Mouse (Mus musculus) embryonic facial prominence, embryonic 11.5 days (tissue): ENCODE results near the gene Foxn3. TPM values are rescaled to one million over a fixed set of nuclear protein-coding genes. Genes with fewer than 3 reads are reported as not detected.

Experiments used
- ATAC-seq: fragments of 200-750 bp; cut with Nextera tagmentation; replicated peaks from 2 replicates; pipeline ENCODE4 v1.8.0; 2017; ENCODE audit warnings: low read depth; ENCODE audit not compliant: insufficient number of reproducible peaks, low FRiP score, low TSS enrichment
- DNase-seq: peaks from one replicate; pipeline ENCODE4 v3.0.0-alpha.2; 2015; ENCODE audit warnings: low spot score
- H3K27ac ChIP-seq: fragments of 300-500 bp; sonication (generic); replicated peaks from 2 replicates; pipeline ENCODE4 v1.5.1; 2014; ENCODE audit warnings: mild to moderate bottlenecking, low read depth, low read length, control low read depth
- H3K27me3 ChIP-seq: fragments of 300-500 bp; sonication (generic); 2 replicates; pipeline ENCODE4 v1.6.1; 2014; ENCODE audit warnings: mild to moderate bottlenecking, low read length, moderate library complexity, mixed read lengths; ENCODE audit not compliant: control insufficient read depth, insufficient read depth
- H3K36me3 ChIP-seq: fragments of 300-500 bp; sonication (generic); replicated peaks from 2 replicates; pipeline ENCODE4 v1.6.1; 2014; ENCODE audit warnings: low read depth, mild to moderate bottlenecking, low read length, moderate library complexity, mixed read lengths; ENCODE audit not compliant: control insufficient read depth, insufficient read depth
- H3K4me1 ChIP-seq: fragments of 300-500 bp; sonication (generic); 2 replicates; pipeline ENCODE4 v1.6.1; 2014; ENCODE audit warnings: low read length, mixed read lengths; ENCODE audit not compliant: control insufficient read depth, insufficient read depth
- H3K4me2 ChIP-seq: fragments of 300-500 bp; sonication (generic); 2 replicates; pipeline ENCODE4 v1.6.1; 2014; ENCODE audit warnings: low read depth, mild to moderate bottlenecking, control low read depth, low read length, moderate library complexity
- H3K4me3 ChIP-seq: fragments of 300-500 bp; sonication (generic); 2 replicates; pipeline ENCODE4 v1.5.1; 2014; ENCODE audit warnings: low read depth, low read length, control low read depth
- H3K9ac ChIP-seq: fragments of 300-500 bp; sonication (generic); replicated peaks from 2 replicates; pipeline ENCODE4 v1.6.1; 2014; ENCODE audit warnings: mild to moderate bottlenecking, control low read depth, low read length
- H3K9me3 ChIP-seq: fragments of 300-500 bp; sonication (generic); replicated peaks from 2 replicates; pipeline ENCODE4 v1.6.1; 2016; ENCODE audit warnings: mild to moderate bottlenecking, low read length, inconsistent platforms, mixed read lengths; ENCODE audit not compliant: control insufficient read depth
- WGBS: fragments of 180-500 bp; shearing (Covaris S2); extraction: QIAGEN DNeasy Blood & Tissue Kit; methylation state at CpG from one replicate; pipeline ENCODE4 v1.1.7; 2014; 5-methylcytosine and 5-hydroxymethylcytosine counted together
- polyA plus RNA-seq: library from polyadenylated mRNA; unstranded; fragments of >200 nt; fragmentation: Nextera tagmentation; extraction: Ambion mirVana; gene quantifications from 2 replicates; pipeline ENCODE4 v1.2.1, GENCODE M21; 2014

Foxn3 gene
- polyA plus RNA-seq, 1 experiment from 2014 or later: 80.5 TPM

GRCm38 (mm10) chr12:99561333-99561766 is 2.0 kb downstream of the Foxn3 start:
- DNase-seq (peak; percentile 86), ATAC-seq (no peak)
- Histone ChIP-seq H3K4me1 (peaks cover 5% of the 10 kb centered on the region; the same call in 1 of the 2 replicates), H3K9ac (no peak overlapping the region), H3K27me3 (no peaks in the 10 kb centered on the region), H3K9me3 (no peaks in the 10 kb centered on the region), H3K27ac (no peak overlapping the region), H3K4me2 (peak overlapping the region; percentile 71), H3K36me3 (no peaks in the 10 kb centered on the region), H3K4me3 (peak overlapping the region; percentile 16)
- 19% methylated on average over 3 of the region's 3 CpGs for WGBS

GRCm38 (mm10) chr12:99560701-99561332 is 2.6 kb downstream of the Foxn3 start:
- Histone ChIP-seq H3K9me3 (no peaks in the 10 kb centered on the region), H3K9ac (no peak overlapping the region), H3K4me1 (peaks cover 5% of the 10 kb centered on the region; the same call in 1 of the 2 replicates), H3K4me2 (peak overlapping the region; percentile 5; the same call in 1 of the 2 replicates), H3K27ac (no peak overlapping the region), H3K36me3 (no peaks in the 10 kb centered on the region), H3K4me3 (peak overlapping the region; percentile 7), H3K27me3 (no peaks in the 10 kb centered on the region)
- 41% methylated on average over 11 of the region's 11 CpGs for WGBS
- DNase-seq: peak; percentile 30
- ATAC-seq: no peak

GRCm38 (mm10) chr12:99559483-99559882 is 3.9 kb downstream of the Foxn3 start:
- Histone ChIP-seq H3K9me3 (no peaks in the 10 kb centered on the region), H3K4me2 (no peak overlapping the region), H3K4me3 (no peak overlapping the region), H3K27me3 (no peaks in the 10 kb centered on the region), H3K27ac (no peak overlapping the region), H3K4me1 (peaks cover 4% of the 10 kb centered on the region; the same call in 1 of the 2 replicates), H3K9ac (no peak overlapping the region), H3K36me3 (no peaks in the 10 kb centered on the region)
- ATAC-seq (no peak), DNase-seq (no peak)
- whole genome bisulfite sequencing: 74% methylated on average over 11 of the region's 11 CpGs

GRCm38 (mm10) chr12:99558476-99558875 is 4.9 kb downstream of the Foxn3 start:
- H3K36me3 ChIP-seq: no peaks in the 10 kb centered on the region
- no peak overlapping the region for H3K9ac ChIP-seq
- 77% methylated on average over 4 of the region's 4 CpGs for WGBS
- H3K27me3 ChIP-seq: no peaks in the 10 kb centered on the region
- no peak overlapping the region for H3K4me3 ChIP-seq
- DNase-seq (no peak), ATAC-seq (no peak)
- no peak overlapping the region for H3K27ac ChIP-seq
- H3K9me3 ChIP-seq: no peaks in the 10 kb centered on the region
- H3K4me1 ChIP-seq: peaks cover 2% of the 10 kb centered on the region; the same call in 1 of the 2 replicates
- H3K4me2 ChIP-seq: no peak overlapping the region

- H3K27ac ChIP-seq: no peak overlapping the region
- 86% methylated on average over 8 of the region's 8 CpGs for WGBS
- no peaks in the 10 kb centered on the region for H3K36me3 ChIP-seq
- no peak for ATAC-seq
- no peak overlapping the region for H3K4me3 ChIP-seq
- H3K9me3 ChIP-seq: no peaks in the 10 kb centered on the region
- no peak for DNase-seq
- H3K4me1 ChIP-seq: peaks cover 2% of the 10 kb centered on the region; the same call in 1 of the 2 replicates
- no peak overlapping the region for H3K9ac ChIP-seq
- no peaks in the 10 kb centered on the region for H3K27me3 ChIP-seq
- no peak overlapping the region for H3K4me2 ChIP-seq
These were observed 5.9 kb downstream of the Foxn3 start for GRCm38 (mm10) chr12:99557498-99557897.

GRCm38 (mm10) chr12:99550629-99551028 is 12.8 kb downstream of the Foxn3 start:
- Histone ChIP-seq H3K27me3 (no peaks in the 10 kb centered on the region), H3K4me1 (no peaks in the 10 kb centered on the region), H3K36me3 (no peaks in the 10 kb centered on the region), H3K4me3 (no peak overlapping the region), H3K9ac (no peak overlapping the region), H3K4me2 (no peak overlapping the region), H3K27ac (no peak overlapping the region), H3K9me3 (no peaks in the 10 kb centered on the region)
- no peak for ATAC-seq
- WGBS: 63% methylated on average over 8 of the region's 8 CpGs
- no peak for DNase-seq

- no peaks in the 10 kb centered on the region for H3K27me3 ChIP-seq
These were observed 13.6 kb downstream of the Foxn3 start for GRCm38 (mm10) chr12:99549811-99550210.

GRCm38 (mm10) chr12:99548419-99548818 is 15.0 kb downstream of the Foxn3 start:
- H3K9me3 ChIP-seq: no peaks in the 10 kb centered on the region
- no peaks in the 10 kb centered on the region for H3K4me1 ChIP-seq
- ATAC-seq (no peak), DNase-seq (no peak)
- no peak overlapping the region for H3K4me2 ChIP-seq
- H3K9ac ChIP-seq: no peak overlapping the region
- H3K27me3 ChIP-seq: no peaks in the 10 kb centered on the region
- no peaks in the 10 kb centered on the region for H3K36me3 ChIP-seq
- H3K27ac ChIP-seq: no peak overlapping the region
- WGBS: 85% methylated on average over 7 of the region's 7 CpGs
- H3K4me3 ChIP-seq: no peak overlapping the region

More at GRCm38 (mm10) chr12:99549811-99550210, 13.6 kb downstream of the Foxn3 start:
- no peaks in the 10 kb centered on the region for H3K9me3 ChIP-seq
- no peak for DNase-seq
- no peak overlapping the region for H3K4me2 ChIP-seq
- H3K4me3 ChIP-seq: no peak overlapping the region
- no peak overlapping the region for H3K9ac ChIP-seq
- no peak for ATAC-seq
- WGBS: 96% methylated on average over 10 of the region's 10 CpGs
- no peaks in the 10 kb centered on the region for H3K4me1 ChIP-seq
- H3K27ac ChIP-seq: no peak overlapping the region
- no peaks in the 10 kb centered on the region for H3K36me3 ChIP-seq
